Mouse (Mus musculus): ENCODE results near the gene Ddx25.

DNA sequence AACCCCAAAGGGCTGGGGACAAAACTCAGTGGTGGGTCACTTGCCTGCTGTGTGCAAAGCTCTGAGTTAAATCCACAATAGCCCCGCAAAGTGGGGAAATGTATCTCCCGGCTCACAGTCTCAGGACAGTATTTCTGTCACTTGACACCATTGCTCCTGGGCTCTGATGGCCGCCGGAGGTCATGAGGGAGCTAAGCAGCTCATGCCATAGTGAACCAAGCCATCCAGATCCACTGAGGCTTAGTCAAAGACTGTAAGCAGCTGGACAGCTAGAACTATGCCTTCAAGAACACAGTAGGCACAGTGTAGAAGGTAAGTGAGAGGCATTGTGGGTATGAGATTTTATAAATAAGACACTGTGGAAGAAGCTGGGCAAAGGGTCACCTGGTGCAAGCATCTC is 63.4 kb downstream of the Ddx25 start:
- no peak for TF ChIP-seq CTCF (IDR thresholded peaks at IDR 0.05; ENCODE audit: low read depth, low read length)
- TF ChIP-seq POLR2A (IDR thresholded peaks at IDR 0.05; ENCODE audit: borderline replicate concordance, low read depth, low read length), result no peak
